Mouse (Mus musculus): Measurements from ENCODE around the gene Tbc1d9. TPM values are rescaled to one million over a fixed set of nuclear protein-coding genes. Genes with fewer than 3 reads are reported as not detected.

The Tbc1d9 gene
- total and polyA plus RNA-seq, 2 experiments from 2014 or later = 16.8 to 128 TPM

DNA sequence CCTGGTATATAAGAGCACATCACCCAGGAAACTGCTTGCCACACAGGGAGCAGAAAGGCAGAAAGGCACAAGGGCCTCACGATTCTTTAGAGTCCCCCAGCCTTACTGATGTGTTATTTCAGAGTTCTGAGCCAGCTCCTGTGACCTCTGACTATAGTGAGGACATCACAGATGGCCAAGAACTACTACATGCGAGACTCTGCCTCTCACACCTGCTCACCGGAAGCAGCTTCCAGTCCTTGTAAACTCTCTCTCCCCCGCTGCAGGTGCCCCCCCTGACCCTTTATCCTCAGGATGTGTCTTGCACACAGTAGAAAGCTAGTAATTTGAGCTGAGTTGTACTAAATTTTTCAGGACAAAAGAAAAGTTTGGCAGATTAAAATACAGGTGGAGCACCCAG lies 44.4 kb downstream of the Tbc1d9 start:
- Histone ChIP-seq H3K9me3 (ENCODE audit: low read length) (no peaks in the 10 kb centered on the region), H3K27me3 (ENCODE audit: insufficient read depth, low read length) (no peaks in the 10 kb centered on the region), H3K4me2 (ENCODE audit: low read depth, low read length) (no peak overlapping the region), H3K4me1 (ENCODE audit: insufficient read depth, low read length) (no peaks in the 10 kb centered on the region), H3K36me3 (ENCODE audit: insufficient read depth, low read length) (peaks cover 4% of the 10 kb centered on the region; the same call in 1 of the 2 replicates), H3K9ac (replicated peaks; ENCODE audit: low read length) (no peak overlapping the region), H3K4me3 (ENCODE audit: low read length) (no peak overlapping the region), H3K27ac (no peak overlapping the region)
- WGBS = 62% methylated on average over 4 of the region's 4 CpGs
- DNase-seq (ENCODE audit: low spot score) = no peak
- no peak for ATAC-seq
- TF ChIP-seq CTCF (IDR thresholded peaks at IDR 0.05; ENCODE audit: low read depth) = no peak

DNA sequence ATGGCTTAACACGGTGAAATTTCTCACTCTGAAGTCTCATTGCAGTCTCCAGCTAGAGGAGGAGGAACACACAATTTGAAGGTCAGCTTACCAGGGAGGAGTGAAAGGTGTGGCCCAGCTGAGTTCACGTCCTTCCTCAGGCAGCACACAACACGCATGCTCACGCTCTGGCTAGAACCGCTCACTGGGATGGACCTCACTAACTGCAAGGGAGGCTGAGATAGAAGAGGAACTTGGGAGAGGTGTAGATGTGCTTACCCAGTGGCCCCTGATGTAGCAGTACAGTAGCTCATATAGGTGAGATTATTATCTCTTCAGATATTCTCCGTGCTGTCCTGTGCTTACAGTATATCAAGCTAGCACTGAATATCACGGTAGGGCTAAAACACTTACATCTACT lies 45.5 kb downstream of the Tbc1d9 start:
- 95% methylated on average over 7 of the region's 7 CpGs for WGBS
- DNase-seq (ENCODE audit: low spot score) (no peak), ATAC-seq (no peak)
- H3K9ac ChIP-seq (replicated peaks; ENCODE audit: low read length) = no peak overlapping the region
- peaks cover 4% of the 10 kb centered on the region; the same call in 1 of the 2 replicates for H3K36me3 ChIP-seq (ENCODE audit: insufficient read depth, low read length)
- H3K4me1 ChIP-seq (ENCODE audit: insufficient read depth, low read length) = no peaks in the 10 kb centered on the region
- no peaks in the 10 kb centered on the region for H3K9me3 ChIP-seq (ENCODE audit: low read length)
- no peak overlapping the region for H3K4me3 ChIP-seq (ENCODE audit: low read length)
- H3K27me3 ChIP-seq (ENCODE audit: insufficient read depth, low read length) = no peaks in the 10 kb centered on the region
- no peak overlapping the region for H3K27ac ChIP-seq
- no peak for TF ChIP-seq CTCF (IDR thresholded peaks at IDR 0.05; ENCODE audit: low read depth)
- H3K4me2 ChIP-seq (ENCODE audit: low read depth, low read length) = no peak overlapping the region

DNA sequence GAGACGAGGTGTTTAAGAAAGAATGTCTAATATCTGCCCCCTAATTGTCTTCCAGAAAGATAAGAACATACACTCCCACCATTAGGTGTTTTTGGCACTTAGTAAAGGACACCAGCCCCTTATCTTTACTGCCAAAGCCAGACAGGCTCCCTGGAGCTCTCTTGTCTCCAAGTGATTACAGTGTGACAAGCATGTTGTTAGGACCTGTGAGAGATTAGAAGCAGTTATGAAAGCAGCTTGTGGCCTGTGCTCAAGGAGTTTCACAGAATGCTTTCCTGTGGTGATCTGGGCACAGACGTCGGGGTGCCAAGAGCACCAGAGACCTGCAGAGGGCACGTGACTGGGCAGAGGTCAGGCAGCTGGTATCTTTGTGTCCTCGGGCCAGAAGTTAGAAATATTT lies 49.9 kb downstream of the Tbc1d9 start:
- no peak for DNase-seq (ENCODE audit: low spot score)
- H3K4me3 ChIP-seq (ENCODE audit: low read length) = no peak overlapping the region
- whole genome bisulfite sequencing = 37% methylated on average over 5 of the region's 5 CpGs
- no peak overlapping the region for H3K27ac ChIP-seq
- no peak for ATAC-seq
- H3K9me3 ChIP-seq (ENCODE audit: low read length) = no peaks in the 10 kb centered on the region
- H3K4me1 ChIP-seq (ENCODE audit: insufficient read depth, low read length) = no peaks in the 10 kb centered on the region
- no peak for TF ChIP-seq CTCF (IDR thresholded peaks at IDR 0.05; ENCODE audit: low read depth)
- H3K36me3 ChIP-seq (ENCODE audit: insufficient read depth, low read length) = peaks cover 4% of the 10 kb centered on the region; the same call in 1 of the 2 replicates
- H3K9ac ChIP-seq (replicated peaks; ENCODE audit: low read length) = no peak overlapping the region
- no peaks in the 10 kb centered on the region for H3K27me3 ChIP-seq (ENCODE audit: insufficient read depth, low read length)
- no peak overlapping the region for H3K4me2 ChIP-seq (ENCODE audit: low read depth, low read length)

DNA sequence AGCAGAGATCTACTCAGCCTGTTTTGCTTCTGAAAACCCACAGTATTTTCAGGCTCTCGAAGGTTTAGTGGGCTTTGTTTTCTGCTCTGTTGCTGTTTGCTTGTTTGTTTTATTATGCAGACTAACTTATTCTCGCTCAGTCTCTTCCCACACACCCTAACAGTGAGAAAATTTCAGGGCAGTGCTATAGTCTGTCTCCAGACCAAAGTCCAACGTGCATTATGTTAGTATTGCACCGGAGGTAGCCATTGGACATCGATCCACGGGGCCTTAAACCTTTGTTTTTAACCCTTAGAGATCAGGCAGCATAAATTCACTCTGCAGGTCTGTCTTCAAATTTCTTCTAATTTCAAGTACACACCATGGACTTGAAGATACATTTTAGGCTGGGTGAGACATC lies 51.4 kb downstream of the Tbc1d9 start:
- DNase-seq (ENCODE audit: low spot score) (no peak), ATAC-seq (no peak)
- WGBS = 66% methylated on average over 6 of the region's 6 CpGs
- no peak overlapping the region for H3K9ac ChIP-seq (replicated peaks; ENCODE audit: low read length)
- no peak overlapping the region for H3K27ac ChIP-seq
- no peaks in the 10 kb centered on the region for H3K27me3 ChIP-seq (ENCODE audit: insufficient read depth, low read length)
- no peaks in the 10 kb centered on the region for H3K4me1 ChIP-seq (ENCODE audit: insufficient read depth, low read length)
- H3K4me3 ChIP-seq (ENCODE audit: low read length) = no peak overlapping the region
- H3K4me2 ChIP-seq (ENCODE audit: low read depth, low read length) = no peak overlapping the region
- H3K9me3 ChIP-seq (ENCODE audit: low read length) = no peaks in the 10 kb centered on the region
- no peak for TF ChIP-seq CTCF (IDR thresholded peaks at IDR 0.05; ENCODE audit: low read depth)
- H3K36me3 ChIP-seq (ENCODE audit: insufficient read depth, low read length) = peaks cover 2% of the 10 kb centered on the region; the same call in 1 of the 2 replicates

DNA sequence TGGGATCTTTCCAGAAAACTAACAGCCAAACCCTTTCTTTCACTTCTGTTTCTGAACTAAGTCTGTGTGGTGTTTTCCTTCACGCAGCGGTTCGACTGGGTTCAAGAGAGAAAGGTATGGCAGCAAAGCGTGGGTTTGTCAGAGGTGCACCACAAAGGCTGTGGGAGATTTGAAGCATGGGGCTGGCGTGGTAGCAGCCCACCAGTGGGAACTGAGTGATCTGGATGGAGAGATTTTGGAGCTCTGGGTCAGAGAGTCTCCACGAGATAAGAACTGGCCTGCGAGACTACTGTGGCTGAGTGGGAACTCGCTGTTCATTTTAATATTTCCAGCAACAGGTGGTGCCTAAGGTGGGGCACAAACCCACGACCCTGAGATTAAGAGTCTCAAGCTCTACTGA lies 52.0 kb downstream of the Tbc1d9 start:
- Histone ChIP-seq H3K27me3 (ENCODE audit: insufficient read depth, low read length) (no peaks in the 10 kb centered on the region), H3K4me2 (ENCODE audit: low read depth, low read length) (no peak overlapping the region), H3K9me3 (ENCODE audit: low read length) (no peaks in the 10 kb centered on the region), H3K27ac (no peak overlapping the region), H3K9ac (replicated peaks; ENCODE audit: low read length) (no peak overlapping the region), H3K4me1 (ENCODE audit: insufficient read depth, low read length) (no peaks in the 10 kb centered on the region), H3K4me3 (ENCODE audit: low read length) (no peak overlapping the region), H3K36me3 (ENCODE audit: insufficient read depth, low read length) (no peaks in the 10 kb centered on the region)
- ATAC-seq (no peak), DNase-seq (ENCODE audit: low spot score) (no peak)
- WGBS = 87% methylated on average over 9 of the region's 9 CpGs
- TF ChIP-seq CTCF (IDR thresholded peaks at IDR 0.05; ENCODE audit: low read depth) = no peak

DNA sequence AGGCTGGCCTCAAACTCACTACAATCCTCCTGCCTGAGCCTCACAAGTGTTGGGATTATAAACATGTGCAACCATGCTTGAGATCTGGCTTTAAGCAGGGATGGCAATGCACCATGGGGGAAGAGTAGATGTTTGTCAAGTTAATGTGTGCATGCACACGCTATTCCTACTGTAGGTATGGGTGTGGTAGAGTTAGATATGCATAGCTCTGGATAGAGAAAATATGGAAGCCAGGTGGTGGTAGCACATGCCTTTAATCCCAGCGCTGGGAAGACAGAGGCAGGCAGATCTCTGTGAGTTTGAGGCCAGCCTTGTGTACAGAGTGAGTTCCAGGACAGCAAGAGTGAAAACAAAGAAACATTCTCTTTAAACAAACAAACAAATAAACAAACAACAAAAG lies 52.7 kb downstream of the Tbc1d9 start:
- Histone ChIP-seq H3K27me3 (ENCODE audit: insufficient read depth, low read length) (no peaks in the 10 kb centered on the region), H3K4me1 (ENCODE audit: insufficient read depth, low read length) (no peaks in the 10 kb centered on the region), H3K27ac (no peak overlapping the region), H3K9ac (replicated peaks; ENCODE audit: low read length) (no peak overlapping the region), H3K4me2 (ENCODE audit: low read depth, low read length) (no peak overlapping the region), H3K36me3 (ENCODE audit: insufficient read depth, low read length) (no peaks in the 10 kb centered on the region), H3K9me3 (ENCODE audit: low read length) (no peaks in the 10 kb centered on the region), H3K4me3 (ENCODE audit: low read length) (no peak overlapping the region)
- 95% methylated on average over 2 of the region's 2 CpGs for WGBS
- DNase-seq (ENCODE audit: low spot score) (no peak), ATAC-seq (no peak)
- no peak for TF ChIP-seq CTCF (IDR thresholded peaks at IDR 0.05; ENCODE audit: low read depth)

DNA sequence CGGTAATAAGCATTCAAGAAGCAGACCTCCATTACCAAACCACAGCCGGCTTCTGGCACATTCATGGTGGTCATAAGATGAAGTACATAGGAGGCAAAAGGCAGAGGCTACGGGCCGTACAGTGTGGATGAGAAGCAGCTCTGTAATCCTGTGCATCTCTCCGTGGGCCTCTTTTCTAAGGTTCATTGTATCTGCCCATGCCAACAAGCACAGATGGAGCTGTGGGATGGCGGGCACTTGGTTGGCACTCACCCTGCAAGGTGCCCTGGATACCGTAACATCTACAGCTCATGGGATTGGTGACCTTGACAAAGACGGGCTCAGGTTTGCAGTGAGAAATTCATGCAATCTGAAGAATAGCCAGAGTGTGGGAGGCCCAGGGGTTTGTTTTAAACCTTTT lies 54.2 kb downstream of the Tbc1d9 start:
- Histone ChIP-seq H3K36me3 (ENCODE audit: insufficient read depth, low read length) (no peaks in the 10 kb centered on the region; the same call in 1 of the 2 replicates), H3K9ac (replicated peaks; ENCODE audit: low read length) (no peak overlapping the region), H3K4me3 (ENCODE audit: low read length) (no peak overlapping the region), H3K27me3 (ENCODE audit: insufficient read depth, low read length) (no peaks in the 10 kb centered on the region), H3K9me3 (ENCODE audit: low read length) (no peaks in the 10 kb centered on the region), H3K4me1 (ENCODE audit: insufficient read depth, low read length) (no peaks in the 10 kb centered on the region), H3K4me2 (ENCODE audit: low read depth, low read length) (no peak overlapping the region), H3K27ac (peak overlapping the region; percentile 56)
- TF ChIP-seq CTCF (IDR thresholded peaks at IDR 0.05; ENCODE audit: low read depth) = no peak
- ATAC-seq (peak; percentile 55), DNase-seq (ENCODE audit: low spot score) (peak; percentile 55)
- WGBS = 65% methylated on average over 8 of the region's 8 CpGs

Data from hindbrain, postnatal 0 days (tissue).